Mouse (Mus musculus): ENCODE data around the gene Nfix. TPM values are rescaled to one million over a fixed set of nuclear protein-coding genes. Genes with fewer than 3 reads are reported as not detected.

Nfix gene
- total and polyA plus RNA-seq, 2 experiments from 2014 or later, result 92.5 to 123 TPM

DNA sequence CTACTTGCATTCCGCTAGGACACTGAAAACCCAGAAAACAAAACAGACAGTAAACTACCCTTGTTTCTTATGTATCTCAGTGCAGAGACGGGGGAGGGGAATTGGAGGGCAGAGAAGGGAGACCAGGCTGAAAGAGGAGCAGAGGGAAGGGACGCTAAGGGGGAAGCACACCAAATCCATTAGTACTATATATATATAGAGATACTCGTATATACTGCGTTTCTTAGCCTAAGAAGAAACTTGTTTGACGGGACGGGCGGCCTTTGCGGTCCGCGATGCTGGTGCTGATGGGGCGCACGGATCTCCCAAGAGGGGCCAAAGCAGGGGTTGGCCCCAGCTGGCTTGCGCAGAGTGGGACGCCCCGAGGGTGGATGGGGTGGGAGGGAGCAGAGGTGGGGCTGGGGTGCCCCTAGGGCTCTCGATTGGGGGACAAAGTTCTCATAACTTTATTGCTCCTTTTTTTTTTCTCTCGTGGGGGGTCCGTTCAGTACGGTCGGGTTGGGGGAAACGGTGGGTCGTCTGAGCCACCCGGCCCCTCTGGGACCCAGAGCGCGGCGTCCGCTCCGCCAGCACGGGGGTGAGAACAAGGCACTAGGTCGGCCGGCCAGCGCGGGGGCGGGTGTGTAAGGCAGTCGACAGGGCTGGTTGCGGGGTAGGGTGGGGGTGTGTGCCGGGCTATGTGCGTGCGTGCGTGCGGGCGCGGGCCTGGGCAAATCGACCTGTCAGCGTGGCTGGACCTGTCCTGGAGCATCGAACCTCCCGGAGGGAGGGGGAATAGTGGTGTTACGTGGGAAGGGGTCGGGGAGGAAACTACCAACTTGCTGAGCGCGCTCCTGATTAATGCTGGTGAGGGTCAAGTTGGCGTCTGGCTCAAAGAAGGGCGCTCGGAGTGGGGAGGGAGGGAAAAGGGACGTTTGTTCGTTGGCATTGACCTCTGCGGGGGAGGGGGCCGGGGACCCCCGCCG lies 95.0 kb downstream of the Nfix start:
- H3K36me3 ChIP-seq (ENCODE audit: insufficient read depth, low read length), result no peaks in the 10 kb centered on the region
- ATAC-seq (no peak), DNase-seq (ENCODE audit: low spot score) (no peak)
- H3K9ac ChIP-seq (replicated peaks; ENCODE audit: low read length), result peak overlapping the region; percentile 18
- H3K4me2 ChIP-seq (ENCODE audit: low read depth, low read length), result peak overlapping the region; percentile 44
- peak overlapping the region; percentile 15 for H3K4me3 ChIP-seq (ENCODE audit: low read length)
- H3K27me3 ChIP-seq (ENCODE audit: insufficient read depth, low read length), result peaks cover 6% of the 10 kb centered on the region
- WGBS, result 2% methylated on average over 54 of the region's 61 CpGs
- H3K27ac ChIP-seq, result peak overlapping the region; percentile 71
- TF ChIP-seq CTCF (IDR thresholded peaks at IDR 0.05; ENCODE audit: low read depth), result no peak
- no peaks in the 10 kb centered on the region for H3K9me3 ChIP-seq (ENCODE audit: low read length)
- peaks cover 22% of the 10 kb centered on the region for H3K4me1 ChIP-seq (ENCODE audit: insufficient read depth, low read length)

DNA sequence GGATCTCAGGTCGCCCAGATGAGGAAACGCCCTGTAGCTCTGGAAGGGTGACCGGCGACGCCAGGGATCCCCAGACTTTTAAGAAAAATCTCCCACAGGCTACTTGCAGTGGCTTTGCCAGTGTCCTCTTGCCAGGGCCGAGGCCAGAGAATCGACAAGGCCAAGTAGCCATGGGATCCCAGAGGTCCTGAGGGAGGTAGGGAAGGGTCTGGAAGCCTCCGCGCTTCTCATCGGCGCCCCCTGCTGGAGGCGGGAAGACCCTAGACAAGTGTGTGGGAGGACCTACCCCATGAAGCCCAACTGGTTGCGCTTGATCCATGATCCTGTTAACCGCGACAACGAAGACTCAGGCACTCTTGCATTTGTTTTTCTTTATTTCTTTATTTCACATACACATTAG lies 95.8 kb downstream of the Nfix start:
- H3K9me3 ChIP-seq (ENCODE audit: low read length), result no peaks in the 10 kb centered on the region
- H3K4me2 ChIP-seq (ENCODE audit: low read depth, low read length), result peak overlapping the region; percentile 44
- no peaks in the 10 kb centered on the region for H3K36me3 ChIP-seq (ENCODE audit: insufficient read depth, low read length)
- WGBS, result 7% methylated on average over 16 of the region's 16 CpGs
- H3K4me1 ChIP-seq (ENCODE audit: insufficient read depth, low read length), result peaks cover 17% of the 10 kb centered on the region; the same call in 1 of the 2 replicates
- no peak overlapping the region for H3K4me3 ChIP-seq (ENCODE audit: low read length)
- H3K27ac ChIP-seq, result peak overlapping the region; percentile 71; the same call in 1 of the 2 replicates
- peak; percentile 57 for ATAC-seq
- TF ChIP-seq CTCF (IDR thresholded peaks at IDR 0.05; ENCODE audit: low read depth), result peak; percentile 82
- no peak overlapping the region for H3K9ac ChIP-seq (replicated peaks; ENCODE audit: low read length)
- H3K27me3 ChIP-seq (ENCODE audit: insufficient read depth, low read length), result peaks cover 6% of the 10 kb centered on the region
- peak; percentile 91 for DNase-seq (ENCODE audit: low spot score)

DNA sequence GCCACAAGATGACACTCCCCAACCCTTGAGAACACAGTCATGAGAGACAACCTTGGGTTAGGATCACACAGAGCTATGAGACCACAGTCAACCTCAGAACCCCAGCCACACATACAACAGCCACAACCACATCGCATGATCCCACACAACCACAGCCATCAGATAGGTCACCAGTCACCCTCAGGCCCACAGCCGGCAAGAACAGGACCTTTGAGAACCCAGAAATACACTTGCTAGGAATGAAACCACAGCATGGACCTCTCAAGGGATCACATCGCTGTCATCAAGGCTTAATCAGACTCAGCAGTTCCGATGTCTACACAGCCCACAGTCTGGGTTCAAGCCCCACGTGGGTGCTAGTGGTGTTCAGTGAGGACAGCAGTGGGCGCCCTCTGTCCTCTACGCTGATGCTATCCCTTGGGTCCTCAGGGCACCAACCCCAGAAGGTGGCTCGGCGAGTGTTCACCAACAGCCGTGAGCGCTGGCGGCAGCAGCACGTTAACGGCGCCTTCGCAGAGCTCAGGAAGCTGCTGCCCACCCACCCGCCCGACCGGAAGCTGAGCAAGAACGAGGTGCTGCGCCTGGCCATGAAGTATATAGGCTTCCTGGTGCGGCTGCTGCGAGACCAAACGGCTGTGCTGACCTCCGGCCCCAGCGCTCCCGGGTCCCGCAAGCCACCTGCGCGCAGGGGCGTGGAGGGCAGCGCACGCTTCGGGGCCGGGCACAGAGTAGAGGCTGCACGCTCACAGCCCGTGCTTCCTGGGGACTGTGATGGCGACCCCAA lies 96.5 kb downstream of the Nfix start:
- H3K27me3 ChIP-seq (ENCODE audit: insufficient read depth, low read length), result peaks cover 6% of the 10 kb centered on the region
- ATAC-seq, result no peak
- peaks cover 16% of the 10 kb centered on the region; the same call in 1 of the 2 replicates for H3K4me1 ChIP-seq (ENCODE audit: insufficient read depth, low read length)
- H3K4me2 ChIP-seq (ENCODE audit: low read depth, low read length), result peak overlapping the region; percentile 44
- H3K36me3 ChIP-seq (ENCODE audit: insufficient read depth, low read length), result peaks cover 6% of the 10 kb centered on the region; the same call in 1 of the 2 replicates
- H3K4me3 ChIP-seq (ENCODE audit: low read length), result no peak overlapping the region
- no peaks in the 10 kb centered on the region for H3K9me3 ChIP-seq (ENCODE audit: low read length)
- peak overlapping the region; percentile 71; the same call in 1 of the 2 replicates for H3K27ac ChIP-seq
- WGBS, result 17% methylated on average over 38 of the region's 38 CpGs
- no peak for TF ChIP-seq CTCF (IDR thresholded peaks at IDR 0.05; ENCODE audit: low read depth)
- no peak overlapping the region for H3K9ac ChIP-seq (replicated peaks; ENCODE audit: low read length)
- DNase-seq (ENCODE audit: low spot score), result no peak

DNA sequence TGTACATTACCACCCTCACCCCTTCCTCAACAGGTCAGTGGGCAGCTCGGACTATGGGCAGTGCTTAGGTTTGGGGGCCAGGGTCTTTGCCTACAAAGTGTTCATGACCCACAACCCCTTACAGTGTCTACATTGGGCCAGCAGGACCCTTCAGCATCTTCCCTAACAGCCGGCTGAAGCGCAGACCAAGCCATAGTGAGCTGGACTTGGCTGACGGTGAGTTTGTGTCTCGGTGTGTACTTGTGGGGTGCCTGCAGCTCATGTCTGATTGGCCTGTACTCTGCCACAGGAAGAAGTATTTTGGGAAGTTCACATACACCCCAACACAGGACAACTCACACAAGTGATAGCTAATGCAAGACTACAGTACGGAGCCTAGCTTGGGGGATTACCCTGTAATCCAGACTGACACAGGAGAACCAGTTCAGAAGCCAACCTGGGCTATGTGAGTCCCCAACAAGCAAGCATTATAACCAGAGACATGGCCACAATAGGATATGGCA lies 97.1 kb downstream of the Nfix start:
- H3K4me2 ChIP-seq (ENCODE audit: low read depth, low read length), result 0 out of 2 replicates have a peak overlapping the region, but pooled peaks have one; percentile 22
- no peak for DNase-seq (ENCODE audit: low spot score)

DNA sequence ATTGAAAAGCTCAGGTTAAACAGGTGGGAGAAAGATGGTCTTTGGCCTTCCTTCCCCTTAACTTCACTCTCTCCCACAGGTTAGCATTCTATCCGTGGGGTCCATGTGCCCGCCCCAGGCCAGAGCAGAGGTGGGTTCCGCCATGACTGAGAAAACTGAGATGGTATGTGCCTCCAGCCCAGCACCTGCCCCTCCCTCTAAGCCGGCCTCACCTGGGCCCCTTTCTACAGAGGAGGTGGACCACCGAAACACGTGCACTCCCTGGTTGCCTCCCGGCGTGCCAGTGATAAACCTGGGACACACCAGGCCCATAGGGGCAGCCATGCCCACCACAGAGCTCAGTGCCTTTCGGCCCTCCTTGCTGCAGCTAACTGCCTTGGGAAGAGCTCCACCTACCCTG lies 97.6 kb downstream of the Nfix start:
- Histone ChIP-seq H3K4me2 (ENCODE audit: low read depth, low read length) (peak overlapping the region; percentile 22), H3K36me3 (ENCODE audit: insufficient read depth, low read length) (peaks cover 6% of the 10 kb centered on the region), H3K27ac (peak overlapping the region; percentile 41; the same call in 1 of the 2 replicates), H3K9ac (replicated peaks; ENCODE audit: low read length) (no peak overlapping the region), H3K4me3 (ENCODE audit: low read length) (no peak overlapping the region), H3K27me3 (ENCODE audit: insufficient read depth, low read length) (peaks cover 6% of the 10 kb centered on the region), H3K9me3 (ENCODE audit: low read length) (no peaks in the 10 kb centered on the region), H3K4me1 (ENCODE audit: insufficient read depth, low read length) (peaks cover 13% of the 10 kb centered on the region; the same call in 1 of the 2 replicates)
- WGBS, result 84% methylated on average over 9 of the region's 9 CpGs
- no peak for ATAC-seq
- DNase-seq (ENCODE audit: low spot score), result no peak
- TF ChIP-seq CTCF (IDR thresholded peaks at IDR 0.05; ENCODE audit: low read depth), result no peak

More for the DNA sequence above, 97.1 kb downstream of the Nfix start:
- H3K27me3 ChIP-seq (ENCODE audit: insufficient read depth, low read length), result peaks cover 6% of the 10 kb centered on the region
- no peak overlapping the region for H3K27ac ChIP-seq
- WGBS, result 81% methylated on average over 6 of the region's 6 CpGs
- H3K9ac ChIP-seq (replicated peaks; ENCODE audit: low read length), result no peak overlapping the region
- no peak for ATAC-seq
- no peak for TF ChIP-seq CTCF (IDR thresholded peaks at IDR 0.05; ENCODE audit: low read depth)
- no peak overlapping the region for H3K4me3 ChIP-seq (ENCODE audit: low read length)
- H3K4me1 ChIP-seq (ENCODE audit: insufficient read depth, low read length), result peaks cover 16% of the 10 kb centered on the region; the same call in 1 of the 2 replicates
- H3K9me3 ChIP-seq (ENCODE audit: low read length), result no peaks in the 10 kb centered on the region
- peaks cover 6% of the 10 kb centered on the region; the same call in 1 of the 2 replicates for H3K36me3 ChIP-seq (ENCODE audit: insufficient read depth, low read length)

Data from hindbrain, postnatal 0 days (tissue).